Mouse (Mus musculus): ENCODE results near the gene Gtsf1l.

Gtsf1l gene

GRCm38 (mm10) chr2:163052101-163052500, 35.6 kb downstream of the Gtsf1l start:
- no peak for DNase-seq (ENCODE audit: low spot score in 2 of 2)

DNA sequence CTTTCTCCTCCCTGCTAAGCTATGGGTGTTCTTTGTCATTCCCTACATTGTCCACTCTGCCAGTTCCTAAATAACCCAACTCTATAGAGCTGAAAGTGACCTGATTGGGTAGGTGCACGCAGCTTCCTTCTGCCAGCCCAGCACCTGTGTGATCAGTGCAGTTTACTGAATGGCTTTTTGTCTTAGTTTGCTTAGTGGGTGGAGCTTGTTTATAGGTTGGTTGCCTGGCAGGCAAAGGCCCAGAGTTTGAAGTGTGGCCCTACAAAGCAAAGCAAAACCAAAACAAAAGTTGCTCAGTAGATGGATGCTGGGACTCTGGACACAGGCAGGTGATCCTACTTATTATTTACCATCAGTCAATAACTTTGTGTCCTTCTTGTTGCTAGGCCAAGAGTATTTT, 36.0 kb downstream of the Gtsf1l start:
- DNase-seq (ENCODE audit: low spot score in 2 of 2): no peak

GRCm38 (mm10) chr2:163049116-163049515, 38.5 kb downstream of the Gtsf1l start:
- DNase-seq (ENCODE audit: low spot score in 2 of 2): no peak

- peak; percentile 13 to 41 for DNase-seq (ENCODE audit: low spot score in 2 of 2)
Measured at GRCm38 (mm10) chr2:163048125-163048524, 39.5 kb downstream of the Gtsf1l start.

DNA sequence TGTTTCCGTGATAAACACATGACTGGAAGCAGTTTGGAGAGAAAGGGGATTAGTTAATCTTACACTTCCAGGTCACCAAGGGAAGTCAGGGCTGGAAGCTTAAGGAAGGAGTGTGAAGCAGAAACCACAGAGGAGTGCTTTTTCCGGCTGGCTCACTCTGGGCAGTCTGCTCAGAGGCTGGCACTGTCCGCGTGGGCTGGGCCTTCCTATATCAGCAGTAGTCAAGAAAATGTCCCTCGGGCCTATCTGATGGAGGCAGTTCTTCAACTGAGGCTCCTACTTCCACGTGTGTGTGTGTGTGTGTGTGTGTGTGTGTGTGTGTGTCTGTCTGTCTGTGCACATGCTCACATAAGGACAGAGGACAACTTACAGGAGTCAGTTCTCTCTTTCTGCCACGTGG, 47.7 kb downstream of the Gtsf1l start:
- DNase-seq (ENCODE audit: low spot score in 2 of 2): no peak

Data from natural killer cell, adult 2 months (primary cell).